Mouse (Mus musculus) ES-E14 (cell line): Measurements from ENCODE around the gene Gm49450.

Experiments used
- CHD2 ChIP-seq: IDR thresholded peaks from 2 replicates; pipeline ENCODE4 v1.6.1; 2014; ENCODE audit warnings: mild to moderate bottlenecking, low read depth, low read length, inconsistent platforms
- HCFC1 ChIP-seq: IDR thresholded peaks from 2 replicates; pipeline ENCODE4 v1.6.1; 2012; ENCODE audit warnings: low read length, inconsistent platforms, borderline replicate concordance; ENCODE audit not compliant: insufficient read depth
- ZNF384 ChIP-seq: IDR thresholded peaks from 2 replicates; pipeline ENCODE4 v1.6.1; 2012; ENCODE audit warnings: low read depth, low read length, inconsistent platforms

DNA sequence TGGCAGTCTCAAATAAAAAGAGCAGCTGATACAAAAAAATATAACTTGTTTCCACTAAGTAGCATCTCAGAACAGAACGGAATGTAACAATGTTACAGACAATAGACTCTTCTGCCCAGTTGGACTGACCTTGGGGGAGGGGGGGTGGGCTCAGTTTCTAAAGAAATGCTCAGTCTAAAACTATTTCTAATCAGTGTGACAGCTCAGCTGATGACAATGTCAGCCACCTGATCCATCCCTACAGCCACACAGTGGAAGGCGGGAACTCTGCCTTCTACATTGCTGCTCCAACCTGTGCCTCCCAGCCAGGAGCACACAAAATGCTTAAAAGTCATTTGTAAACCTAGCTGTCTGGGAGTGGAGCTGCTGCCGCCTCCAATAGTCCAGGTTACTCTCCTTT is 5.5 kb downstream of the Gm49450 start:
- no peak for TF ChIP-seq HCFC1
- no peak for TF ChIP-seq CHD2
- TF ChIP-seq ZNF384 = no peak
